Mouse (Mus musculus) lung, embryonic 14.5 days (tissue): ENCODE data around the gene Mypn. TPM values are rescaled to one million over a fixed set of nuclear protein-coding genes. Genes with fewer than 3 reads are reported as not detected.
A peak's percentile ranks its signal among the peaks of the same experiment; 100 is the strongest.

Experiments
- ATAC-seq: fragments of 200-750 bp; cut with Nextera tagmentation; 2 replicates; pipeline ENCODE4 v1.8.0; 2017; ENCODE audit warnings: mild to moderate bottlenecking, moderate TSS enrichment, moderate library complexity; ENCODE audit not compliant: insufficient read depth
- DNase-seq: peaks from one replicate; pipeline ENCODE4 v3.0.0-alpha.2; 2015
- H3K27ac ChIP-seq: fragments of 300-500 bp; sonication (generic); 2 replicates; pipeline ENCODE4 v1.5.1; 2014; ENCODE audit warnings: low read depth, mild to moderate bottlenecking, moderate library complexity
- H3K27me3 ChIP-seq: fragments of 300-500 bp; sonication (generic); 2 replicates; pipeline ENCODE4 v1.6.1; 2014; ENCODE audit warnings: low read length, control low read depth; ENCODE audit not compliant: insufficient read depth
- H3K36me3 ChIP-seq: fragments of 300-500 bp; sonication (generic); 2 replicates; pipeline ENCODE4 v1.6.1; 2014; ENCODE audit warnings: control low read depth; ENCODE audit not compliant: insufficient read depth
- H3K4me1 ChIP-seq: fragments of 300-500 bp; sonication (generic); 2 replicates; pipeline ENCODE4 v1.6.1; 2014; ENCODE audit warnings: antibody characterized with exemption, control low read depth; ENCODE audit not compliant: insufficient read depth
- H3K4me2 ChIP-seq: fragments of 300-500 bp; sonication (generic); 2 replicates; pipeline ENCODE4 v1.6.1; 2014; ENCODE audit warnings: mild to moderate bottlenecking
- H3K4me3 ChIP-seq: fragments of 300-500 bp; sonication (generic); 2 replicates; pipeline ENCODE4 v1.5.1; 2014; ENCODE audit warnings: low read depth, low read length
- H3K9ac ChIP-seq: fragments of 300-500 bp; sonication (generic); 2 replicates; pipeline ENCODE4 v1.6.1; 2014
- H3K9me3 ChIP-seq: fragments of 300-500 bp; sonication (generic); 2 replicates; pipeline ENCODE4 v1.6.1; 2016; ENCODE audit warnings: low read depth, low read length, control low read depth
- CTCF ChIP-seq: IDR thresholded peaks from 2 replicates; pipeline ENCODE4 v1.5.1; 2016; ENCODE audit warnings: antibody characterized with exemption, low read depth
- WGBS: fragments of 180-500 bp; shearing (Covaris S2); extraction: QIAGEN DNeasy Blood & Tissue Kit; methylation state at CpG from one replicate; pipeline ENCODE4 v1.1.7; 2014; 5-methylcytosine and 5-hydroxymethylcytosine counted together
- polyA plus RNA-seq: library from polyadenylated mRNA; unstranded; fragments of >200 nt; fragmentation: Nextera tagmentation; extraction: Ambion mirVana; gene quantifications from 2 replicates; pipeline ENCODE4 v1.2.1, GENCODE M21; 2014

The Mypn gene
- polyA plus RNA-seq, 1 experiment from 2014 or later = 0.09 TPM

- Histone ChIP-seq H3K27ac (no peak overlapping the region), H3K9me3 (no peaks in the 10 kb centered on the region), H3K36me3 (no peaks in the 10 kb centered on the region), H3K27me3 (peaks cover 7% of the 10 kb centered on the region; the same call in 1 of the 2 replicates), H3K9ac (no peak overlapping the region), H3K4me1 (no peaks in the 10 kb centered on the region), H3K4me2 (no peak overlapping the region), H3K4me3 (no peak overlapping the region)
- no peak for TF ChIP-seq CTCF
- ATAC-seq (no peak), DNase-seq (no peak)
- WGBS = 62% methylated on average over 10 of the region's 10 CpGs
These were observed 110.9 kb downstream of the Mypn start for GRCm38 (mm10) chr10:63092616-63093550.

GRCm38 (mm10) chr10:63091915-63092314, 111.8 kb downstream of the Mypn start:
- Histone ChIP-seq H3K9me3 (no peaks in the 10 kb centered on the region), H3K4me1 (no peaks in the 10 kb centered on the region), H3K27me3 (0 out of 2 replicates have a peak, but pooled peaks cover 2% of the 10 kb centered on the region), H3K9ac (no peak overlapping the region), H3K36me3 (no peaks in the 10 kb centered on the region), H3K4me2 (no peak overlapping the region), H3K4me3 (no peak overlapping the region), H3K27ac (no peak overlapping the region)
- 74% methylated on average over 7 of the region's 7 CpGs for WGBS
- no peak for DNase-seq
- ATAC-seq = no peak
- TF ChIP-seq CTCF = no peak

- Histone ChIP-seq H3K27me3 (0 out of 2 replicates have a peak, but pooled peaks cover 2% of the 10 kb centered on the region), H3K4me1 (no peaks in the 10 kb centered on the region), H3K4me3 (peak overlapping the region; percentile 26), H3K36me3 (no peaks in the 10 kb centered on the region), H3K9ac (peak overlapping the region; percentile 43; the same call in 1 of the 2 replicates), H3K27ac (no peak overlapping the region), H3K9me3 (no peaks in the 10 kb centered on the region), H3K4me2 (peak overlapping the region; percentile 64)
- no peak for TF ChIP-seq CTCF
- WGBS = 7% methylated on average over 26 of the region's 26 CpGs
- DNase-seq (peak; percentile 43), ATAC-seq (no peak)
These were observed 113.8 kb downstream of the Mypn start for GRCm38 (mm10) chr10:63089758-63090571.

GRCm38 (mm10) chr10:63089103-63089757, 114.5 kb downstream of the Mypn start:
- ATAC-seq = no peak
- H3K9me3 ChIP-seq = no peaks in the 10 kb centered on the region
- TF ChIP-seq CTCF = no peak
- H3K9ac ChIP-seq = 0 out of 2 replicates have a peak overlapping the region, but pooled peaks have one; percentile 43
- no peak overlapping the region for H3K27ac ChIP-seq
- peak overlapping the region; percentile 26 for H3K4me3 ChIP-seq
- no peak for DNase-seq
- H3K4me1 ChIP-seq = no peaks in the 10 kb centered on the region
- WGBS = 48% methylated on average over 8 of the region's 8 CpGs
- H3K27me3 ChIP-seq = 0 out of 2 replicates have a peak, but pooled peaks cover 2% of the 10 kb centered on the region
- H3K4me2 ChIP-seq = peak overlapping the region; percentile 64
- H3K36me3 ChIP-seq = no peaks in the 10 kb centered on the region

GRCm38 (mm10) chr10:63086304-63086703, 117.4 kb downstream of the Mypn start:
- Histone ChIP-seq H3K4me2 (no peak overlapping the region), H3K4me3 (no peak overlapping the region), H3K36me3 (no peaks in the 10 kb centered on the region), H3K27ac (no peak overlapping the region), H3K27me3 (0 out of 2 replicates have a peak, but pooled peaks cover 2% of the 10 kb centered on the region), H3K9ac (no peak overlapping the region), H3K4me1 (no peaks in the 10 kb centered on the region), H3K9me3 (no peaks in the 10 kb centered on the region)
- ATAC-seq (no peak), DNase-seq (no peak)
- 73% methylated on average over 10 of the region's 10 CpGs for WGBS
- no peak for TF ChIP-seq CTCF

- Histone ChIP-seq H3K27me3 (no peaks in the 10 kb centered on the region), H3K4me1 (no peaks in the 10 kb centered on the region), H3K9me3 (no peaks in the 10 kb centered on the region), H3K27ac (no peak overlapping the region), H3K4me3 (no peak overlapping the region), H3K36me3 (no peaks in the 10 kb centered on the region), H3K4me2 (no peak overlapping the region), H3K9ac (no peak overlapping the region)
- ATAC-seq (peak; percentile 71), DNase-seq (peak; percentile 86)
- peak; percentile 89 for TF ChIP-seq CTCF
- WGBS = 12% methylated on average over 5 of the region's 5 CpGs
These were observed 137.8 kb downstream of the Mypn start for GRCm38 (mm10) chr10:63065988-63066387.

Other genes with a start within 250 kb of the Mypn start
- 16.9 and 18.8 TPM in 2 replicates for gene Rufy2, start 223.7 kb downstream of the Mypn start, polyA plus RNA-seq
- gene Hnrnph3, start 179.7 kb downstream of the Mypn start, polyA plus RNA-seq = 71.9 and 77.9 TPM in 2 replicates
- gene Pbld2, start 179.6 kb downstream of the Mypn start, polyA plus RNA-seq = 1.1 and 1.5 TPM in 2 replicates
- 1.4 and 1.6 TPM in 2 replicates for gene Pbld1, start 143.8 kb downstream of the Mypn start, polyA plus RNA-seq
- gene Atoh7, start 104.3 kb downstream of the Mypn start, polyA plus RNA-seq = 0.11 TPM in 2 replicates
- gene Herc4, start 39.9 kb upstream of the Mypn start, polyA plus RNA-seq = 40.5 and 44.6 TPM in 2 replicates
- 8.5 and 11.2 TPM in 2 replicates for gene Sirt1, start 177.8 kb upstream of the Mypn start, polyA plus RNA-seq
- 10.6 and 10.8 TPM in 2 replicates for gene Dnajc12, start 178.5 kb upstream of the Mypn start, polyA plus RNA-seq
- not detected in 2 replicates for gene Gm7075, start 217.8 kb upstream of the Mypn start, polyA plus RNA-seq
- 0.39 TPM in 2 replicates for gene Ctnna3, start 226.1 kb upstream of the Mypn start, polyA plus RNA-seq